Mouse (Mus musculus): ENCODE measurements around the gene Ugt1a7c. TPM values are rescaled to one million over a fixed set of nuclear protein-coding genes. Genes with fewer than 3 reads are reported as not detected.

Gene Ugt1a7c
- polyA plus RNA-seq, 1 experiment from 2014 or later, result 1.2 TPM

GRCm38 (mm10) chr1:88211812-88212211 is 117.0 kb downstream of the Ugt1a7c start, which contains the start of gene Ugt1a1:
TSS of gene Ugt1a1 (plus strand) at chr1:88211959.
- Histone ChIP-seq H3K4me1 (no peaks in the 10 kb centered on the region), H3K36me3 (no peaks in the 10 kb centered on the region), H3K27me3 (peaks cover 4% of the 10 kb centered on the region; the same call in 1 of the 2 replicates), H3K27ac (replicated peaks) (no peak within 1 kb of the TSS), H3K4me2 (replicated peaks) (no peak within 1 kb of the TSS), H3K9me3 (peaks cover 51% of the 10 kb centered on the region), H3K9ac (replicated peaks) (no peak within 1 kb of the TSS), H3K4me3 (no peak within 1 kb of the TSS)
- 67% methylated on average over 8 of the region's 8 CpGs for WGBS
- ATAC-seq (ENCODE audit: low FRiP score, low read depth), result no peak

GRCm38 (mm10) chr1:88212341-88213045 is 117.6 kb downstream of the Ugt1a7c start:
- 61% methylated on average over 8 of the region's 8 CpGs for WGBS
- no peak for ATAC-seq (ENCODE audit: low FRiP score, low read depth)

GRCm38 (mm10) chr1:88213061-88213460 is 118.2 kb downstream of the Ugt1a7c start:
- no peak for ATAC-seq (ENCODE audit: low FRiP score, low read depth)
- H3K4me1 ChIP-seq, result no peaks in the 10 kb centered on the region
- no peak overlapping the region for H3K4me2 ChIP-seq (replicated peaks)
- no peak overlapping the region for H3K27ac ChIP-seq (replicated peaks)
- H3K4me3 ChIP-seq, result no peak overlapping the region
- no peaks in the 10 kb centered on the region for H3K36me3 ChIP-seq
- peaks cover 60% of the 10 kb centered on the region for H3K9me3 ChIP-seq
- no peak overlapping the region for H3K9ac ChIP-seq (replicated peaks)
- WGBS, result 73% methylated on average over 1 of the region's 1 CpGs
- H3K27me3 ChIP-seq, result no peaks in the 10 kb centered on the region

More at GRCm38 (mm10) chr1:88212341-88213045, 117.6 kb downstream of the Ugt1a7c start:
- Histone ChIP-seq H3K27ac (replicated peaks) (no peak overlapping the region), H3K9ac (replicated peaks) (no peak overlapping the region), H3K9me3 (peaks cover 58% of the 10 kb centered on the region), H3K4me2 (replicated peaks) (no peak overlapping the region), H3K4me3 (no peak overlapping the region), H3K4me1 (no peaks in the 10 kb centered on the region), H3K36me3 (no peaks in the 10 kb centered on the region), H3K27me3 (no peaks in the 10 kb centered on the region)

- H3K4me1 ChIP-seq, result no peaks in the 10 kb centered on the region
- H3K4me3 ChIP-seq, result no peak overlapping the region
- no peaks in the 10 kb centered on the region for H3K27me3 ChIP-seq
- no peaks in the 10 kb centered on the region for H3K36me3 ChIP-seq
- H3K9ac ChIP-seq (replicated peaks), result no peak overlapping the region
- no peak overlapping the region for H3K4me2 ChIP-seq (replicated peaks)
- 0 out of 2 replicates have a peak, but pooled peaks have one; percentile 7 for ATAC-seq (ENCODE audit: low FRiP score, low read depth)
- peaks cover 60% of the 10 kb centered on the region for H3K9me3 ChIP-seq
- WGBS, result 79% methylated on average over 2 of the region's 2 CpGs
- no peak overlapping the region for H3K27ac ChIP-seq (replicated peaks)
These were observed 119.1 kb downstream of the Ugt1a7c start for GRCm38 (mm10) chr1:88213766-88214461.

- Histone ChIP-seq H3K9me3 (peaks cover 60% of the 10 kb centered on the region), H3K27ac (replicated peaks) (no peak overlapping the region), H3K36me3 (no peaks in the 10 kb centered on the region), H3K27me3 (no peaks in the 10 kb centered on the region), H3K4me2 (replicated peaks) (no peak overlapping the region), H3K4me3 (no peak overlapping the region), H3K4me1 (no peaks in the 10 kb centered on the region), H3K9ac (replicated peaks) (no peak overlapping the region)
- WGBS, result 76% methylated on average over 2 of the region's 2 CpGs
- ATAC-seq (ENCODE audit: low FRiP score, low read depth), result 0 out of 2 replicates have a peak, but pooled peaks have one; percentile 10
These were observed 119.6 kb downstream of the Ugt1a7c start for GRCm38 (mm10) chr1:88214462-88214952.

GRCm38 (mm10) chr1:88215466-88216380 is 120.9 kb downstream of the Ugt1a7c start:
- Histone ChIP-seq H3K9ac (replicated peaks) (no peak overlapping the region), H3K36me3 (no peaks in the 10 kb centered on the region), H3K9me3 (peaks cover 60% of the 10 kb centered on the region), H3K27me3 (no peaks in the 10 kb centered on the region), H3K27ac (replicated peaks) (no peak overlapping the region), H3K4me3 (no peak overlapping the region), H3K4me2 (replicated peaks) (no peak overlapping the region), H3K4me1 (no peaks in the 10 kb centered on the region)
- 69% methylated on average over 10 of the region's 10 CpGs for whole genome bisulfite sequencing
- ATAC-seq (ENCODE audit: low FRiP score, low read depth), result no peak

GRCm38 (mm10) chr1:88216551-88216950 is 121.7 kb downstream of the Ugt1a7c start:
- WGBS, result 52% methylated on average over 2 of the region's 2 CpGs
- Histone ChIP-seq H3K27me3 (no peaks in the 10 kb centered on the region), H3K36me3 (no peaks in the 10 kb centered on the region), H3K4me1 (no peaks in the 10 kb centered on the region), H3K9me3 (peaks cover 57% of the 10 kb centered on the region), H3K4me3 (no peak overlapping the region), H3K27ac (replicated peaks) (no peak overlapping the region), H3K4me2 (replicated peaks) (no peak overlapping the region), H3K9ac (replicated peaks) (no peak overlapping the region)
- ATAC-seq (ENCODE audit: low FRiP score, low read depth), result no peak

GRCm38 (mm10) chr1:88217144-88217543 is 122.3 kb downstream of the Ugt1a7c start:
- H3K9me3 ChIP-seq, result peaks cover 54% of the 10 kb centered on the region

GRCm38 (mm10) chr1:88217576-88217975 is 122.7 kb downstream of the Ugt1a7c start:
- Histone ChIP-seq H3K9ac (replicated peaks) (no peak overlapping the region), H3K36me3 (no peaks in the 10 kb centered on the region), H3K4me1 (no peaks in the 10 kb centered on the region), H3K27me3 (no peaks in the 10 kb centered on the region), H3K4me3 (no peak overlapping the region), H3K9me3 (peaks cover 52% of the 10 kb centered on the region), H3K27ac (replicated peaks) (no peak overlapping the region), H3K4me2 (replicated peaks) (no peak overlapping the region)
- WGBS, result 40% methylated on average over 3 of the region's 3 CpGs
- ATAC-seq (ENCODE audit: low FRiP score, low read depth), result no peak

More at GRCm38 (mm10) chr1:88217144-88217543, 122.3 kb downstream of the Ugt1a7c start:
- no peak overlapping the region for H3K27ac ChIP-seq (replicated peaks)
- no peak overlapping the region for H3K4me3 ChIP-seq
- no peaks in the 10 kb centered on the region for H3K4me1 ChIP-seq
- H3K4me2 ChIP-seq (replicated peaks), result no peak overlapping the region
- H3K27me3 ChIP-seq, result no peaks in the 10 kb centered on the region
- WGBS, result 62% methylated on average over 2 of the region's 2 CpGs
- ATAC-seq (ENCODE audit: low FRiP score, low read depth), result no peak
- no peaks in the 10 kb centered on the region for H3K36me3 ChIP-seq
- no peak overlapping the region for H3K9ac ChIP-seq (replicated peaks)

GRCm38 (mm10) chr1:88218051-88218450 is 123.2 kb downstream of the Ugt1a7c start:
- Histone ChIP-seq H3K4me3 (no peak overlapping the region), H3K36me3 (no peaks in the 10 kb centered on the region), H3K9ac (replicated peaks) (no peak overlapping the region), H3K27me3 (no peaks in the 10 kb centered on the region), H3K4me1 (no peaks in the 10 kb centered on the region), H3K4me2 (replicated peaks) (no peak overlapping the region), H3K27ac (replicated peaks) (no peak overlapping the region), H3K9me3 (peaks cover 47% of the 10 kb centered on the region)
- no peak for ATAC-seq (ENCODE audit: low FRiP score, low read depth)
- 75% methylated on average over 9 of the region's 9 CpGs for WGBS

GRCm38 (mm10) chr1:88218591-88218990 is 123.7 kb downstream of the Ugt1a7c start:
- WGBS, result 49% methylated on average over 4 of the region's 4 CpGs
- no peak overlapping the region for H3K4me3 ChIP-seq
- no peak overlapping the region for H3K4me2 ChIP-seq (replicated peaks)
- H3K4me1 ChIP-seq, result no peaks in the 10 kb centered on the region
- no peaks in the 10 kb centered on the region for H3K27me3 ChIP-seq
- ATAC-seq (ENCODE audit: low FRiP score, low read depth), result no peak
- H3K9me3 ChIP-seq, result peaks cover 41% of the 10 kb centered on the region
- H3K9ac ChIP-seq (replicated peaks), result no peak overlapping the region
- no peak overlapping the region for H3K27ac ChIP-seq (replicated peaks)
- H3K36me3 ChIP-seq, result no peaks in the 10 kb centered on the region

Measured in midbrain, embryonic 12.5 days (tissue).